In genomic region chr7:114317389-114317792, GRCm38 (mm10) we compare ENCODE assay signal across 9 mouse cellular contexts. TPM values are rescaled to one million over a fixed set of nuclear protein-coding genes. Genes with fewer than 3 reads are reported as not detected.
DNase-seq lines count a peak whose midpoint lies in the region; ATAC-seq and TF ChIP-seq lines count a peak whose summit lies in the region.
"Had no signal": no experiment of that assay in that cellular context is flagged by ENCODE, and none has a peak within 500 bp of the region (broad histone marks: within the 10 kb centered on the region; RNA-seq: fewer than 3 reads in every experiment).

No protein-coding gene starts in this region.

- no peak overlapping the region for H3K4me3 ChIP-seq in forebrain, postnatal 0 days (ENCODE audit: low read depth, low read length)
- no peak overlapping the region for H3K4me3 ChIP-seq in forebrain, embryonic 12.5 days (replicated peaks)
- H3K4me3 ChIP-seq in G1E (ENCODE audit: low read depth, low read length), result no peak overlapping the region; the same call in 1 of the 2 replicates
- H3K4me3 ChIP-seq in kidney, postnatal 0 days (replicated peaks; ENCODE audit: low read depth, low read length), result no peak overlapping the region
- peak overlapping the region; percentile 82 for H3K4me3 ChIP-seq in megakaryocyte, embryonic 14.5 days (replicated peaks)
- H3K4me3 ChIP-seq in forebrain, embryonic 14.5 days (ENCODE audit: low read depth, low read length), result no peak overlapping the region

- peak; percentile 35 for DNase-seq in forebrain, postnatal 0 days
- DNase-seq in G1E (ENCODE audit: low spot score), result peak; percentile 23
- peak; percentile 62 for DNase-seq in gastrocnemius, postnatal 25 days
- DNase-seq in kidney, postnatal 0 days (ENCODE audit: low spot score), result peak; percentile 70
- DNase-seq in thymus, postnatal 14 days, result peak; percentile 86
- DNase-seq in forebrain, embryonic 14.5 days (ENCODE audit: low spot score), result no peak

- H3K9me3 ChIP-seq in forebrain, postnatal 0 days (ENCODE audit: low read length), result no peaks in the 10 kb centered on the region
- no peaks in the 10 kb centered on the region for H3K9me3 ChIP-seq in forebrain, embryonic 12.5 days
- no peaks in the 10 kb centered on the region for H3K9me3 ChIP-seq in G1E (replicated peaks)
- no peaks in the 10 kb centered on the region for H3K9me3 ChIP-seq in kidney, postnatal 0 days (replicated peaks; ENCODE audit: low read length)
- no peaks in the 10 kb centered on the region for H3K9me3 ChIP-seq in megakaryocyte, embryonic 14.5 days
- no peaks in the 10 kb centered on the region for H3K9me3 ChIP-seq in forebrain, embryonic 14.5 days (replicated peaks; ENCODE audit: control insufficient read depth, low read length)

- no peak overlapping the region for H3K9ac ChIP-seq in forebrain, postnatal 0 days
- H3K9ac ChIP-seq in forebrain, embryonic 12.5 days, result no peak overlapping the region
- H3K9ac ChIP-seq in kidney, postnatal 0 days (ENCODE audit: low read depth, low read length), result no peak overlapping the region
- no peak overlapping the region for H3K9ac ChIP-seq in forebrain, embryonic 14.5 days (ENCODE audit: low read length)

- 41% methylated on average over 5 of the region's 5 CpGs for WGBS in forebrain, postnatal 0 days
- WGBS in forebrain, embryonic 12.5 days, result 75% methylated on average over 5 of the region's 5 CpGs
- WGBS in kidney, postnatal 0 days, result 36% methylated on average over 5 of the region's 5 CpGs
- 62% methylated on average over 5 of the region's 5 CpGs for WGBS in forebrain, embryonic 14.5 days

- TF ChIP-seq CTCF in forebrain, postnatal 0 days (IDR thresholded peaks at IDR 0.05; ENCODE audit: low read depth), result no peak
- no peak for TF ChIP-seq CTCF in G1E (IDR thresholded peaks at IDR 0.05; ENCODE audit: low read depth, low read length)
- no peak for TF ChIP-seq CTCF in kidney, postnatal 0 days (IDR thresholded peaks at IDR 0.05; ENCODE audit: low read depth)

- no peak overlapping the region for H3K27ac ChIP-seq in forebrain, postnatal 0 days (ENCODE audit: low read depth, low read length)
- no peak overlapping the region for H3K27ac ChIP-seq in forebrain, embryonic 12.5 days
- no peak overlapping the region for H3K27ac ChIP-seq in kidney, postnatal 0 days
- no peak overlapping the region for H3K27ac ChIP-seq in forebrain, embryonic 14.5 days (ENCODE audit: low read depth, low read length)

- H3K27me3 ChIP-seq in forebrain, postnatal 0 days (ENCODE audit: insufficient read depth, low read length), result no peaks in the 10 kb centered on the region
- peaks cover 45% of the 10 kb centered on the region for H3K27me3 ChIP-seq in forebrain, embryonic 12.5 days
- H3K27me3 ChIP-seq in G1E (ENCODE audit: insufficient read depth, low read length), result peaks cover 7% of the 10 kb centered on the region
- no peaks in the 10 kb centered on the region for H3K27me3 ChIP-seq in kidney, postnatal 0 days (ENCODE audit: insufficient read depth, low read length)
- no peaks in the 10 kb centered on the region for H3K27me3 ChIP-seq in megakaryocyte, embryonic 14.5 days (replicated peaks)
- no peaks in the 10 kb centered on the region for H3K27me3 ChIP-seq in forebrain, embryonic 14.5 days (replicated peaks; ENCODE audit: control insufficient read depth, insufficient read depth, low read length)
- H3K27me3 ChIP-seq: Patski had no signal

- H3K4me1 ChIP-seq in forebrain, postnatal 0 days (ENCODE audit: insufficient read depth), result peaks cover 11% of the 10 kb centered on the region; the same call in 1 of the 2 replicates
- H3K4me1 ChIP-seq in forebrain, embryonic 12.5 days, result peaks cover 5% of the 10 kb centered on the region; the same call in 1 of the 2 replicates
- peaks cover 34% of the 10 kb centered on the region for H3K4me1 ChIP-seq in G1E (ENCODE audit: insufficient read depth, low read depth, low read length)
- H3K4me1 ChIP-seq in kidney, postnatal 0 days (replicated peaks; ENCODE audit: insufficient read depth, low read length), result peaks cover 1% of the 10 kb centered on the region; the same call in 1 of the 2 replicates
- H3K4me1 ChIP-seq in megakaryocyte, embryonic 14.5 days, result peaks cover 63% of the 10 kb centered on the region
- H3K4me1 ChIP-seq in forebrain, embryonic 14.5 days (ENCODE audit: control insufficient read depth, insufficient read depth, low read length), result peaks cover 11% of the 10 kb centered on the region; the same call in 1 of the 2 replicates

- peak; percentile 14 for ATAC-seq in forebrain, postnatal 0 days
- no peak for ATAC-seq in forebrain, embryonic 12.5 days (ENCODE audit: low FRiP score)
- peak; percentile 72 for ATAC-seq in G1E (ENCODE audit: extremely low read depth, insufficient number of reproducible peaks, low FRiP score, poor library complexity, severe bottlenecking)
- ATAC-seq in kidney, postnatal 0 days (replicated peaks; ENCODE audit: low FRiP score, low read depth), result no peak
- no peak for ATAC-seq in forebrain, embryonic 14.5 days
- ATAC-seq: Patski had no signal

- H3K4me2 ChIP-seq in forebrain, postnatal 0 days (ENCODE audit: low read depth), result no peak overlapping the region
- H3K4me2 ChIP-seq in forebrain, embryonic 12.5 days, result no peak overlapping the region
- H3K4me2 ChIP-seq in kidney, postnatal 0 days (ENCODE audit: low read length), result no peak overlapping the region
- no peak overlapping the region for H3K4me2 ChIP-seq in forebrain, embryonic 14.5 days (ENCODE audit: low read length)

- H3K36me3 ChIP-seq in forebrain, postnatal 0 days (ENCODE audit: insufficient read depth), result no peaks in the 10 kb centered on the region
- no peaks in the 10 kb centered on the region for H3K36me3 ChIP-seq in forebrain, embryonic 12.5 days (replicated peaks)
- H3K36me3 ChIP-seq in G1E (replicated peaks), result no peaks in the 10 kb centered on the region
- H3K36me3 ChIP-seq in kidney, postnatal 0 days (ENCODE audit: insufficient read depth, low read length), result no peaks in the 10 kb centered on the region
- H3K36me3 ChIP-seq in megakaryocyte, embryonic 14.5 days (replicated peaks; ENCODE audit: low read length), result no peaks in the 10 kb centered on the region
- no peaks in the 10 kb centered on the region for H3K36me3 ChIP-seq in forebrain, embryonic 14.5 days (ENCODE audit: control insufficient read depth, insufficient read depth, low read length)

RNA-seq across cellular contexts. Expression of gene Psma1, which starts 41.5 kb away (rescaled TPM):
- total RNA-seq in forebrain, postnatal 0 days (2014; rRNA removed), result 212 and 266 TPM in 2 replicates
- 357 and 391 TPM in 2 replicates for polyA plus RNA-seq in forebrain, postnatal 0 days (2015; fragmentation: Nextera tagmentation; extraction: Ambion mirVana)
- polyA plus RNA-seq in forebrain, embryonic 12.5 days (2016; fragmentation: Nextera tagmentation; extraction: Ambion mirVana), result 411 and 420 TPM in 2 replicates
- 338 and 390 TPM in 2 replicates for total RNA-seq in G1E (2014; fragmentation: Nextera tagmentation)
- total RNA-seq in G1E (2017), result 397 and 416 TPM in 2 replicates
- polyA plus RNA-seq in G1E (2012), result 10.4 and 14.6 TPM in 2 replicates
- 10 to 100 TPM; 90.6 to 99.7 TPM for total RNA-seq in gastrocnemius, postnatal 25 days (2021)
- polyA plus RNA-seq in kidney, postnatal 0 days (2015; fragmentation: Nextera tagmentation; extraction: Ambion mirVana), result 387 and 389 TPM in 2 replicates
- polyA plus RNA-seq in megakaryocyte, embryonic 14.5 days (2012; ENCODE audit: insufficient read depth, low replicate concordance), result 1.9 and 4.9 TPM in 2 replicates
- 450 and 469 TPM in 2 replicates for polyA plus RNA-seq in forebrain, embryonic 14.5 days (2014; fragmentation: Nextera tagmentation; extraction: Ambion mirVana)

Comparison
In these comparisons a context has a peak if more than half of its experiments do, and no peak if none do; other contexts are left out.
1. ATAC-seq: peak in forebrain, postnatal 0 days (single experiment) and G1E (single experiment); none in forebrain, embryonic 12.5 days (single experiment), kidney, postnatal 0 days (single experiment) and forebrain, embryonic 14.5 days (single experiment).
2. RNA of gene Psma1, which starts 41.5 kb away (polyA plus RNA-seq): 450 to 469 TPM in forebrain, embryonic 14.5 days, 411 to 420 TPM in forebrain, embryonic 12.5 days, 387 to 389 TPM in kidney, postnatal 0 days and 357 to 391 TPM in forebrain, postnatal 0 days; 10.4 to 14.6 TPM in G1E and 1.9 to 4.9 TPM in megakaryocyte, embryonic 14.5 days; every median in the first group is over 10 times any median in the second.